Mouse (Mus musculus): ENCODE measurements around the gene Lrrc71. TPM values are rescaled to one million over a fixed set of nuclear protein-coding genes. Genes with fewer than 3 reads are reported as not detected.

Lrrc71 gene
- polyA plus RNA-seq, 1 experiment, result 7.0 TPM

DNA sequence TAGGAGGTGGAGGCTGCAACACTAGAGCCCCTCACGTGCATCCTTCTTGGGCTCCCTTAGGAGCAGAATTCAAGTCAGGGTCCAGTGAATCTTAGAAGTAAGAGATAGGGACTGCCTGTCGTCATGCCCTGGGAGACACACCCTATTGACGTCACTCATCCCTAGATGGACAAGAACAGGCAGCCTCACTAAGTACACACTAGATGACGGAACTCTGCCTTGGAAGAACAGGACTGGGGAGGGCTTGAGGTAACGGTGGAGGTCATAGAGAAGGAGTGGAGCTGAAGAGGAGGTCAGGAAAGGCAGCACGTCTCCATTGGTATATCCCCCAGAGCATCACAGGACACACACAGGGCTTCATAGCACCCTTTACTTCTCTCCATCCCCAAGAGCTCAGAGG is 19.7 kb downstream of the Lrrc71 start:
- Histone ChIP-seq H3K36me3 (replicated peaks; ENCODE audit: low read length) (peaks cover 7% of the 10 kb centered on the region), H3K9me3 (peaks cover 6% of the 10 kb centered on the region; the same call in 1 of the 2 replicates)
- TF ChIP-seq GATA1 (IDR thresholded peaks at IDR 0.05; ENCODE audit: borderline replicate concordance, low read length) (no peak), FLI1 (IDR thresholded peaks at IDR 0.05; ENCODE audit: low read length) (no peak)

GRCm38 (mm10) chr3:87726191-87726590 is 22.2 kb downstream of the Lrrc71 start:
- Histone ChIP-seq H3K4me1 (peaks cover 12% of the 10 kb centered on the region), H3K36me3 (replicated peaks; ENCODE audit: low read length) (peaks cover 7% of the 10 kb centered on the region), H3K4me3 (replicated peaks) (no peak overlapping the region), H3K27me3 (replicated peaks) (peaks cover 21% of the 10 kb centered on the region), H3K9me3 (peaks cover 6% of the 10 kb centered on the region; the same call in 1 of the 2 replicates)
- TF ChIP-seq FLI1 (IDR thresholded peaks at IDR 0.05; ENCODE audit: low read length), result no peak
- no peak for TF ChIP-seq GATA1 (IDR thresholded peaks at IDR 0.05; ENCODE audit: borderline replicate concordance, low read length)

More for the DNA sequence above, 19.7 kb downstream of the Lrrc71 start:
- Histone ChIP-seq H3K27me3 (replicated peaks) (peaks cover 15% of the 10 kb centered on the region), H3K4me1 (peaks cover 17% of the 10 kb centered on the region), H3K4me3 (replicated peaks) (no peak overlapping the region)

DNA sequence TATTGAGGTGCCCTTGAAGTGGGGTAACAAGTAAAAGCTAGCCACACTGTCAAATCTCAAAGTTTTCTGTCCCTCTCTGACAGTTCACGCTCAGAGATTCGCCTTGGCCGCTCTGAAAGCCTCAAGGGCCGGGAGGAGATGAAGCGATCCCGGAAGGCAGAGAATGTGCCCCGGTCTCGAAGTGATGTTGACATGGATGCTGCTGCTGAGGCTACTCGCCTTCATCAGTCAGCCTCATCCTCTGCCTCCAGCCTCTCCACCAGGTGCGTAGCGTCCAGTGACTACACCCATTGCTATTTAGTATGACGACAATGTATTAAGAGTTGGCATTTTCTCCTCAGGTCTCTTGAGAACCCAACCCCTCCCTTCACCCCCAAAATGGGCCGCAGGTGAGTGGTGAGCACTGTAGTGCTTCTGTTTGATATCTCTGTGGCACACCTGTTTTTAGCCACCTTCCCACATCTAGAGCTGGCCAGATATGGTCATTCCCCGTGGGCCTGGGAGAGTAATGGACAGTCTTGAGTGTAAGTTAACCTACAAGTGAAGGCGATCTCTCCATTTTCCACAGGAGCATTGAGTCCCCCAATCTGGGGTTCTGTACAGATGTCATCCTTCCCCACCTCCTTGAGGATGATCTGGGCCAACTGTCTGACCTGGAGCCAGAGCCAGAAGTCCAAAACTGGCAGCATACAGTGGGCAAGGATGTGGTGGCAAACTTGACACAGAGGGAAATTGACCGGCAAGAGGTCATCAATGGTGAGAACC is 22.8 kb downstream of the Lrrc71 start:
- TF ChIP-seq FLI1 (IDR thresholded peaks at IDR 0.05; ENCODE audit: low read length), result no peak
- no peak for TF ChIP-seq GATA1 (IDR thresholded peaks at IDR 0.05; ENCODE audit: borderline replicate concordance, low read length)
- peaks cover 7% of the 10 kb centered on the region for H3K36me3 ChIP-seq (replicated peaks; ENCODE audit: low read length)

DNA sequence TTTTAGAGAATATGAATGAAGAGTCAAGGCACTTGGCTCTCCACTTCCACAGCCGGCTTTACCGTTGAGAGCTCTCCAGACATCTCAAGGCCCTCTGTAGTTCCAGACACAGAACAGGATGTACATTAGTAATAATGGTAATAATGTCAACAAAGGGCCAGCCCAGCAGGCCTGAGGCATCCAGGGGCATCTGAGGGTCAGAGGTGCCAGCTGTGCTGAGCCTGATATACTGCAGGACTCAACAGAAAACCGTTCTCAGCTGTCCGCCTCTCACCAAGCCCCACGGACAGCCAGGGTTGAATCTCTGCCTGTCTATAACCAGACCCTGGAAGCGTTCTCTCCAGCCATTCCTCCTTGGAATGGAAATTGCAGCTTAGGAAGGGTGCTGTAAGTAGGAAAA is 23.9 kb downstream of the Lrrc71 start:
- Histone ChIP-seq H3K4me3 (replicated peaks) (no peak overlapping the region), H3K36me3 (replicated peaks; ENCODE audit: low read length) (peaks cover 7% of the 10 kb centered on the region), H3K9me3 (peaks cover 6% of the 10 kb centered on the region; the same call in 1 of the 2 replicates), H3K27me3 (replicated peaks) (peaks cover 19% of the 10 kb centered on the region), H3K4me1 (peaks cover 9% of the 10 kb centered on the region)
- no peak for TF ChIP-seq GATA1 (IDR thresholded peaks at IDR 0.05; ENCODE audit: borderline replicate concordance, low read length)
- no peak for TF ChIP-seq FLI1 (IDR thresholded peaks at IDR 0.05; ENCODE audit: low read length)

More for the DNA sequence above, 22.8 kb downstream of the Lrrc71 start:
- H3K9me3 ChIP-seq, result peaks cover 6% of the 10 kb centered on the region; the same call in 1 of the 2 replicates
- H3K4me1 ChIP-seq, result peaks cover 12% of the 10 kb centered on the region
- H3K27me3 ChIP-seq (replicated peaks), result peaks cover 20% of the 10 kb centered on the region
- H3K4me3 ChIP-seq (replicated peaks), result no peak overlapping the region

GRCm38 (mm10) chr3:87718525-87718924 is 29.9 kb downstream of the Lrrc71 start:
- H3K36me3 ChIP-seq (replicated peaks; ENCODE audit: low read length), result peaks cover 7% of the 10 kb centered on the region
- peaks cover 14% of the 10 kb centered on the region for H3K4me1 ChIP-seq
- H3K27me3 ChIP-seq (replicated peaks), result peaks cover 15% of the 10 kb centered on the region
- no peak for TF ChIP-seq FLI1 (IDR thresholded peaks at IDR 0.05; ENCODE audit: low read length)
- no peak for TF ChIP-seq GATA1 (IDR thresholded peaks at IDR 0.05; ENCODE audit: borderline replicate concordance, low read length)
- H3K4me3 ChIP-seq (replicated peaks), result no peak overlapping the region
- H3K9me3 ChIP-seq, result no peaks in the 10 kb centered on the region

Other genes with a start within 250 kb of the Lrrc71 start
- 4.5 and 6.6 TPM in 2 replicates for gene Etv3, start 223.2 kb downstream of the Lrrc71 start, polyA plus RNA-seq (2012; ENCODE audit: insufficient read depth, low replicate concordance)
- gene Arhgef11, start 131.1 kb downstream of the Lrrc71 start, polyA plus RNA-seq (2012; ENCODE audit: insufficient read depth, low replicate concordance), result 0.43 and 1.4 TPM in 2 replicates
- gene Ntrk1, start 46.5 kb upstream of the Lrrc71 start, polyA plus RNA-seq (2012; ENCODE audit: insufficient read depth, low replicate concordance), result not detected in 2 replicates
- not detected in 2 replicates for gene Insrr, start 48.3 kb upstream of the Lrrc71 start, polyA plus RNA-seq (2012; ENCODE audit: insufficient read depth, low replicate concordance)
- 164 and 715 TPM in 2 replicates for gene Pear1, start 75.7 kb upstream of the Lrrc71 start, polyA plus RNA-seq (2012; ENCODE audit: insufficient read depth, low replicate concordance)
- gene Sh2d2a, start 98.1 kb upstream of the Lrrc71 start, polyA plus RNA-seq (2012; ENCODE audit: insufficient read depth, low replicate concordance), result 0.12 TPM in 1 of 2 replicates, not detected in the other
- 62.4 and 99.1 TPM in 2 replicates for gene Prcc, start 137.0 kb upstream of the Lrrc71 start, polyA plus RNA-seq (2012; ENCODE audit: insufficient read depth, low replicate concordance)
- gene Hdgf, start 157.7 kb upstream of the Lrrc71 start, polyA plus RNA-seq (2012; ENCODE audit: insufficient read depth, low replicate concordance), result 140 and 1,011 TPM in 2 replicates
- gene Mrpl24, start 170.9 kb upstream of the Lrrc71 start, polyA plus RNA-seq (2012; ENCODE audit: insufficient read depth, low replicate concordance), result 3.1 and 14.1 TPM in 2 replicates
- 2.9 and 3.6 TPM in 2 replicates for gene Isg20l2, start 181.7 kb upstream of the Lrrc71 start, polyA plus RNA-seq (2012; ENCODE audit: insufficient read depth, low replicate concordance)
- 13.9 and 14.0 TPM in 2 replicates for gene Rrnad1, start 182.1 kb upstream of the Lrrc71 start, polyA plus RNA-seq (2012; ENCODE audit: insufficient read depth, low replicate concordance)
- 0.47 TPM in 1 of 2 replicates, not detected in the other for gene Crabp2, start 200.0 kb upstream of the Lrrc71 start, polyA plus RNA-seq (2012; ENCODE audit: insufficient read depth, low replicate concordance)
- 0.29 TPM in 1 of 2 replicates, not detected in the other for gene Nes, start 222.5 kb upstream of the Lrrc71 start, polyA plus RNA-seq (2012; ENCODE audit: insufficient read depth, low replicate concordance)